Mouse (Mus musculus): ENCODE results near the gene Gad2. TPM values are rescaled to one million over a fixed set of nuclear protein-coding genes. Genes with fewer than 3 reads are reported as not detected.

The Gad2 gene
- total and polyA plus RNA-seq, 2 experiments from 2014 or later, result 50.5 to 50.7 TPM

DNA sequence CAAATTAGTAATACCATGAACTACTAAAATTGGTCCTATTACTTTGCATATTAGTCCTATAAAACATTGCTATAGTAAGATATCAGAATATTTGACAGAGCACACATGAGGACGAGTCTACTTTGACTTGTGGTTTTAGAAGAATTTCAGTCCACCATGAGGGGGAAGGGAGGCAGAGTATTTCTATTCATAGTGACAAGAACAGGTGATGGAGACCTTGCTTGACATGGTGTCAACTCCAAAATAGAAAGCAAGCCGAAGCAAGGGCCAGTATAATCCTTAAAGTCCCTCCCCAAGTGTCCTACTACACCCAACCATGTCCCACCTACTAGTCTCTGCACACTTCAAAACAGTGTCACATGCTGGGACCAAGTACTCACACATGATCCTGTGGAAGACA lies 114.1 kb downstream of the Gad2 start:
- Histone ChIP-seq H3K36me3 (ENCODE audit: insufficient read depth) (no peaks in the 10 kb centered on the region), H3K9ac (no peak overlapping the region)
- 79% methylated on average over 2 of the region's 2 CpGs for WGBS

GRCm38 (mm10) chr2:22739369-22739768 lies 117.4 kb downstream of the Gad2 start:
- no peak for TF ChIP-seq CTCF (IDR thresholded peaks at IDR 0.05; ENCODE audit: low read depth)
- Histone ChIP-seq H3K27ac (ENCODE audit: low read depth, low read length) (no peak overlapping the region), H3K4me1 (ENCODE audit: insufficient read depth) (no peaks in the 10 kb centered on the region), H3K4me2 (ENCODE audit: low read depth) (no peak overlapping the region), H3K36me3 (ENCODE audit: insufficient read depth) (no peaks in the 10 kb centered on the region), H3K4me3 (ENCODE audit: low read depth, low read length) (no peak overlapping the region), H3K27me3 (ENCODE audit: insufficient read depth, low read length) (no peaks in the 10 kb centered on the region), H3K9me3 (ENCODE audit: low read length) (no peaks in the 10 kb centered on the region), H3K9ac (no peak overlapping the region)
- no peak for ATAC-seq
- DNase-seq, result no peak
- 88% methylated on average over 1 of the region's 1 CpGs for WGBS

More for the DNA sequence above, 114.1 kb downstream of the Gad2 start:
- Histone ChIP-seq H3K4me2 (ENCODE audit: low read depth) (no peak overlapping the region), H3K27me3 (ENCODE audit: insufficient read depth, low read length) (no peaks in the 10 kb centered on the region), H3K9me3 (ENCODE audit: low read length) (no peaks in the 10 kb centered on the region), H3K27ac (ENCODE audit: low read depth, low read length) (no peak overlapping the region), H3K4me1 (ENCODE audit: insufficient read depth) (no peaks in the 10 kb centered on the region), H3K4me3 (ENCODE audit: low read depth, low read length) (no peak overlapping the region)
- ATAC-seq (no peak), DNase-seq (no peak)
- no peak for TF ChIP-seq CTCF (IDR thresholded peaks at IDR 0.05; ENCODE audit: low read depth)

DNA sequence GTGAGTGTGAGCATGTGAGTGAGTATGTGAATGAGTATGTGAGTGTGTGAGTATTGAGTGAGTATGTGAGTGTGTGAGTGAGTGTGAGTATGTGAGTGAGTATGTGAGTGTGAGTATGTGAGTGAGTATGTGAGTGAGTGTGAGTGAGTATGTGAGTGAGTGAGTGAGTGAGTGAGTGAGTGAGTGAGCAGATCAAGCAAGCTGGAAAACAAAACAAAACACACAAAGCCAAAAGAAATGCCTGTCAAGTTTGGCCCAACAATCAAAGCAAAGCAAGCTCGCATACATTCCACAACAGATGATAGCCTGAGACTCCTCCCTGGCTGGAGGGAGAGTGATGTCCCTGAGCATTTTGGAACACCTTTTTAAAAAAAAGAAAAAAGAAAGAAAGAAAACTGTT lies 118.4 kb downstream of the Gad2 start:
- H3K27ac ChIP-seq (ENCODE audit: low read depth, low read length), result no peak overlapping the region
- H3K36me3 ChIP-seq (ENCODE audit: insufficient read depth), result no peaks in the 10 kb centered on the region
- ATAC-seq (no peak), DNase-seq (no peak)
- no peak overlapping the region for H3K4me2 ChIP-seq (ENCODE audit: low read depth)
- no peak overlapping the region for H3K4me3 ChIP-seq (ENCODE audit: low read depth, low read length)
- H3K27me3 ChIP-seq (ENCODE audit: insufficient read depth, low read length), result no peaks in the 10 kb centered on the region
- 85% methylated on average over 1 of the region's 1 CpGs for WGBS
- no peaks in the 10 kb centered on the region for H3K4me1 ChIP-seq (ENCODE audit: insufficient read depth)
- no peak for TF ChIP-seq CTCF (IDR thresholded peaks at IDR 0.05; ENCODE audit: low read depth)
- no peak overlapping the region for H3K9ac ChIP-seq
- H3K9me3 ChIP-seq (ENCODE audit: low read length), result no peaks in the 10 kb centered on the region

DNA sequence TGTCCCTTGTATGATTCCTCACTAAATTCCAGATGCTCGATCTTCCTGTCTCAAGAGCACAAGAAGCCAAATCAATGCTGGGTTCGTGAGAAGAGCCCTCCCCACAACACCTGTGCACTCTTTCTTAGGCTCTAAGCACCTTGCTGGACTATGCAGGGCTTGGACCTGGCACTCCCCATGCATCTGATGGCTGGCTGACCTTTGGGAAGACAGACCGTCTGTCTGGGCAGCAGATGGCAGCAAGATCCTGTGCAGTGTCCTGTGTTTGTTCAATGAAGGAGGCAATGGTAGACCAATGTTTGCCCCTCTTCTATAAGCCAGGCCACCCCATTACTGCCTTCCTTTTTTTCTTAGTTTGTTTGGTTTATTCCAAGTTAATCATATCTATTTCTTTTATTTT lies 119.2 kb downstream of the Gad2 start:
- DNase-seq (no peak), ATAC-seq (no peak)
- 70% methylated on average over 3 of the region's 3 CpGs for WGBS
- H3K27me3 ChIP-seq (ENCODE audit: insufficient read depth, low read length), result no peaks in the 10 kb centered on the region
- no peaks in the 10 kb centered on the region for H3K36me3 ChIP-seq (ENCODE audit: insufficient read depth)
- TF ChIP-seq CTCF (IDR thresholded peaks at IDR 0.05; ENCODE audit: low read depth), result peak; percentile 13; the same call in 1 of the 2 replicates
- H3K4me2 ChIP-seq (ENCODE audit: low read depth), result no peak overlapping the region
- H3K9ac ChIP-seq, result no peak overlapping the region
- H3K4me1 ChIP-seq (ENCODE audit: insufficient read depth), result no peaks in the 10 kb centered on the region
- H3K9me3 ChIP-seq (ENCODE audit: low read length), result no peaks in the 10 kb centered on the region
- no peak overlapping the region for H3K4me3 ChIP-seq (ENCODE audit: low read depth, low read length)
- H3K27ac ChIP-seq (ENCODE audit: low read depth, low read length), result no peak overlapping the region

Small RNAs within 50 kb of the gene (microRNA-seq; reads per million reads assigned to microRNA genes)
- gene Gm23636 (0 reads per million in 2 experiments), gene Mir3967 (0 reads per million in 2 experiments)

Other genes starting within 250 kb of the Gad2 start
- gene Apbb1ip, start 151.9 kb downstream of the Gad2 start, total RNA-seq (2014; rRNA removed), result 0.15 and 0.19 TPM in 2 replicates
- 0.57 and 1.6 TPM in 2 replicates for gene Apbb1ip, start 151.9 kb downstream of the Gad2 start, polyA plus RNA-seq (2015; fragmentation: Nextera tagmentation; extraction: Ambion mirVana)